Mouse (Mus musculus) thymus, adult 2 months (tissue): ENCODE data around the gene Rabgap1.

ENCODE experiments used
- CTCF ChIP-seq: fragments of 200-500 bp; IDR thresholded peaks from 2 replicates; pipeline ENCODE4 v1.5.1; 2012; ENCODE audit warnings: mild to moderate bottlenecking, control low read depth, low read length, moderate library complexity, borderline replicate concordance; ENCODE audit not compliant: control insufficient read depth, poor library complexity, insufficient read depth; ENCODE audit errors: extremely low read depth
- POLR2A ChIP-seq: fragments of 200-500 bp; IDR thresholded peaks from 2 replicates; pipeline ENCODE4 v1.6.1; 2012; ENCODE audit warnings: mild to moderate bottlenecking, low read length, control low read depth, moderate library complexity; ENCODE audit not compliant: control insufficient read depth, poor library complexity, insufficient read depth; ENCODE audit errors: extremely low read depth

- TF ChIP-seq CTCF, result no peak
- no peak for TF ChIP-seq POLR2A
These were observed 133.6 kb downstream of the Rabgap1 start for GRCm38 (mm10) chr2:37576661-37577060.
